Mouse (Mus musculus) neural tube, embryonic 15.5 days (tissue): ENCODE measurements at regions not wholly inside any gene's neighbourhood (a gene's known extent, or its start where the extent isn't known, plus 50 kb on each side); places are given as distances from the start of the nearest gene placed in this dataset.

Experiments
- ATAC-seq: fragments of 200-750 bp; cut with Nextera tagmentation; 2 replicates; pipeline ENCODE4 v1.8.0; 2017; ENCODE audit warnings: mild to moderate bottlenecking, moderate TSS enrichment, moderate library complexity; ENCODE audit not compliant: low FRiP score
- H3K27ac ChIP-seq: fragments of 300-500 bp; sonication (generic); replicated peaks from 2 replicates; pipeline ENCODE4 v1.5.1; 2015; ENCODE audit warnings: mild to moderate bottlenecking, inconsistent platforms
- H3K27me3 ChIP-seq: fragments of 300-500 bp; sonication (generic); replicated peaks from 2 replicates; pipeline ENCODE4 v1.6.1; 2015; ENCODE audit warnings: inconsistent platforms
- H3K36me3 ChIP-seq: fragments of 300-500 bp; sonication (generic); 2 replicates; pipeline ENCODE4 v1.6.1; 2015; ENCODE audit warnings: inconsistent platforms
- H3K4me1 ChIP-seq: fragments of 300-500 bp; sonication (generic); 2 replicates; pipeline ENCODE4 v1.6.1; 2015; ENCODE audit warnings: inconsistent platforms
- H3K4me2 ChIP-seq: fragments of 300-500 bp; sonication (generic); 2 replicates; pipeline ENCODE4 v1.6.1; 2015; ENCODE audit warnings: inconsistent platforms, mild to moderate bottlenecking, moderate library complexity
- H3K4me3 ChIP-seq: fragments of 300-500 bp; sonication (generic); replicated peaks from 2 replicates; pipeline ENCODE4 v1.5.1; 2015; ENCODE audit warnings: mild to moderate bottlenecking, inconsistent platforms
- H3K9ac ChIP-seq: fragments of 300-500 bp; sonication (generic); replicated peaks from 2 replicates; pipeline ENCODE4 v1.6.1; 2015; ENCODE audit warnings: mild to moderate bottlenecking, inconsistent platforms
- H3K9me3 ChIP-seq: fragments of 300-500 bp; sonication (generic); replicated peaks from 2 replicates; pipeline ENCODE4 v1.6.1; 2016; ENCODE audit warnings: inconsistent platforms
- WGBS: fragments of 180-500 bp; shearing (Covaris S2); methylation state at CpG from one replicate; pipeline ENCODE4 v1.1.7; 2015; ENCODE audit warnings: mixed read lengths; 5-methylcytosine and 5-hydroxymethylcytosine counted together

DNA sequence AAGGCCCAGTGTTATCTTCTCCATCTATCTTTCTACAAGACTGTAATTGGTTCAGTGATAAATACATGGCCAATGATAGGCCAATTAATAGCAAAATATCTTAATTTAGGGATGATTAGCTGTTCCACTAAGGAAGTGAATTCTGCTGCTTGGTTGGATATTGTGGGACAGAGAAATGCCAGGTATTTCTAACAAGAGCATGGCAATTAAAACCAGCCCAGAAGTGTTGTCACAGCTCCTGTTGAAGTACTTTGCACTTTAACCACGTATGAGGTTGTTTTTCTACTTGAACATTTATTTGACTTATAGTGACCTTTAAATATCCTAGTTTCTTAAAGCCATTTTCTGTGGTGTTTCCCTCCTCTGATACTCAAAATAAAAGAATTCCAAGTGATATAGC lies 65.7 kb upstream of the Acsl4 start:
- Histone ChIP-seq H3K27me3 (no peaks in the 10 kb centered on the region; the same call in 1 of the 2 replicates), H3K9me3 (no peaks in the 10 kb centered on the region), H3K36me3 (no peaks in the 10 kb centered on the region), H3K4me2 (no peak overlapping the region), H3K27ac (no peak overlapping the region), H3K4me3 (no peak overlapping the region), H3K9ac (no peak overlapping the region), H3K4me1 (no peaks in the 10 kb centered on the region)
- 73% methylated on average over 1 of the region's 1 CpGs for WGBS
- ATAC-seq: no peak

DNA sequence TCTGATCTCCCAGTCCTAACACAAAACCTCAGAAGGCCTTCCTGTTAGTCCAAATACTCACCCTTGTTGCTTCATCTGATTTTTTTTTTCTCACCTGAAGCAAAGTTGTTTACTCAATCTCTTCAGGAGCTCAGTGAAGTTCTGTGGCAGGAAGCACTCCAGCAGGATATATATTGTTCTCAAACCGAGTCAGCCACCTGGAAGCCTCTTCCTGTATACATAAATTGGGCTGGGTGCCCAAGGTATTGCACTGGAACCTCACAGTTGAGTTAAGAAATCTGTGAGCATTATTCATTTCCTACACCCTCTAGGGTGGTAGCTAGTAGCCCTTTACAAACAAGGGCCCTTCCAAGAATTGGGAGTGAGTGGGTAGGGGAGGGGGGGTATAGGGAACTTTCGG lies 73.8 kb upstream of the Acsl4 start:
- Histone ChIP-seq H3K27me3 (0 out of 2 replicates have a peak, but pooled peaks cover 8% of the 10 kb centered on the region), H3K4me2 (no peak overlapping the region), H3K36me3 (no peaks in the 10 kb centered on the region), H3K4me3 (no peak overlapping the region), H3K9ac (no peak overlapping the region), H3K27ac (no peak overlapping the region), H3K4me1 (no peaks in the 10 kb centered on the region), H3K9me3 (no peaks in the 10 kb centered on the region)
- WGBS: 70% methylated on average over 2 of the region's 2 CpGs
- no peak for ATAC-seq

DNA sequence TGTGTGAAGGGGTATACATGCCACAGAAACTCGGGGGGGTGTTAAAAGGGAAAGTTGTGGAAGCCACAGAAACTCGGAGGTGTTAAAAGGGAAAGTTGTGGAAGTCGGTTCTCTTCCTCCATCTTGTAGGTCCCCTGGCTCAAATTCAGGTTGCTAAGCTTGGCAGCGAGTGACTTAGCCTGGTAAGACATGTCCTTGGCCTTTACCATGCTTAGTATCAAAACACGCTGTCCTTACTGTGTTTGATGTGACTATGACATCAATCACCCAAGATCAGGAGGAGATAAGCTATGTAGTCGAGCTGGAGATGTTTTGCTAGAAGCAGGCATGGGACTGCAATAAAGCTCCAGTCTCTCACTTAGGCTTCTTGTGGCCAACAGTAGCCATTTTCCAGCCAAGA lies 74.4 kb upstream of the Acsl4 start:
- no peak overlapping the region for H3K27ac ChIP-seq
- H3K9me3 ChIP-seq: no peaks in the 10 kb centered on the region
- no peak overlapping the region for H3K4me2 ChIP-seq
- H3K4me1 ChIP-seq: no peaks in the 10 kb centered on the region
- H3K9ac ChIP-seq: no peak overlapping the region
- no peak for ATAC-seq
- WGBS: 77% methylated on average over 6 of the region's 6 CpGs
- no peak overlapping the region for H3K4me3 ChIP-seq
- H3K36me3 ChIP-seq: no peaks in the 10 kb centered on the region
- H3K27me3 ChIP-seq: 0 out of 2 replicates have a peak, but pooled peaks cover 12% of the 10 kb centered on the region

DNA sequence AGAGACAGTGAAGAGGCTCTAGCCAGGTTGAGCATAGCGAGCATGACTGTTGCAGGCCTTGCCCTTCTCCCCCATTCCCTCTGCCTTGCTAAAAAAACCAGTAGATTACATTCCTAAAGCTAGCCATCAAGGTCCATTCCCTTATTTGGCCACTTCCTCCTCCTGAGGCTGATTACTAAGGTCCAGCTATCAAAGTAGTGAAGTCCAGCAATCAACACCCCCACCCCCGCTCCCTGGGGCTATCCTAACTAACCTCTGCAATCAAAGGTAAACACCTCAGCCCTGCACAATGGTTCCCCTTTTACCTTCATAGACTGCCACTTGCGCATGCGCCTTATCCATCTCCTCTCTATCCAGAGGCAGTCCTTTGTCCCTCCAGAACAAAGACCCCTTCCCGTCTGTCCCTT lies 77.5 kb upstream of the Acsl4 start:
- Histone ChIP-seq H3K36me3 (no peaks in the 10 kb centered on the region), H3K27ac (no peak overlapping the region), H3K9me3 (no peaks in the 10 kb centered on the region), H3K9ac (no peak overlapping the region), H3K4me3 (no peak overlapping the region), H3K27me3 (0 out of 2 replicates have a peak, but pooled peaks cover 12% of the 10 kb centered on the region), H3K4me2 (no peak overlapping the region), H3K4me1 (no peaks in the 10 kb centered on the region)
- 27% methylated on average over 5 of the region's 5 CpGs for WGBS
- no peak for ATAC-seq

DNA sequence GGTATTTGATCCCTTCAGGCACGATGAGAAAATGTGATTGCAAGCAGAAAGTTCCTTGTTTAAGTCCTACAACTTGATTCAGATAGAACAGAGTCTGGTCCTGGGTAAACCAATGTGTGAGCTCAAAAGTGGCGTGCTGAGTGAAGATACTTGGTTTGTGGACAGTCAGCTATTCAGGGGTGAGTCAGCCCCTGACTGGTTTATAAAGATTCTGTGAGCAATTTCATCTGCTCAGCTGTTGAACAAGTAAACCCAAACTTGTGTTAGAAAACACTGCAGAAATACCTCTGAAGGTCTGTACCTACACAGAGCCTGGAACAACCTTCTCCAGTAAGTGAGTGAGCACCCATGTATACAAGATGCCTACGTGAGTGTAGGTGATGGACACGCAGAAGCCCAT lies 78.1 kb upstream of the Acsl4 start:
- no peak overlapping the region for H3K4me2 ChIP-seq
- H3K9ac ChIP-seq: no peak overlapping the region
- H3K4me1 ChIP-seq: no peaks in the 10 kb centered on the region
- no peaks in the 10 kb centered on the region for H3K36me3 ChIP-seq
- no peak for ATAC-seq
- 0 out of 2 replicates have a peak, but pooled peaks cover 12% of the 10 kb centered on the region for H3K27me3 ChIP-seq
- 40% methylated on average over 4 of the region's 4 CpGs for WGBS
- H3K9me3 ChIP-seq: no peaks in the 10 kb centered on the region
- no peak overlapping the region for H3K4me3 ChIP-seq
- no peak overlapping the region for H3K27ac ChIP-seq

DNA sequence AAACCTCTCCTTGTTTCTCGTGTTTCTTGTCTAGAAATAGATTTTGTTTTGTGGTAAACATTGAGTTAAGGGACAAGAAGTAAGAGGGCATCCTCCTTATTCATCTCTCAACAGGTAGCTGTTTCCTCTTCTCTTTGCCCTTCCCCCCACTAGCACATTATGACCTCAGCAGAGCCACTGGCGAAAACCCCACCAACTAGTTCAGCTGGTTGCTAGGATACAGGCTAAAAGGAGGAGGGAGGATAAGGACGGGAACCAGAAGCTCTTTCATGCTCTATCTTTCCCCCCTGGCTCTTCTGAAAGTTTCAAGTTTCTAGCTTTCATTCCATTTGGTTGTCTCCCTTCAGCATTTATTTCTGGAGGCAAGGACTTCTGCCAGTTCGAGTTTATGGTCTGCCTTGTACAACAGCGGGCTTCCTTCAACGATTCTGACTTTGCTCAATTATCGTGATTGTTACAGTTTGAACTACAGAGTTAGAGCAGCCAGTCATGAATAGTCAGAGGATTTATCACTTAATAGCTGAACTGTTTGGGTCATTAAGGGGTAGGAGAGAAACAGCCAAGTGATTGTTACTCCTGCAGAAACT lies 78.8 kb upstream of the Acsl4 start:
- no peak overlapping the region for H3K4me3 ChIP-seq
- H3K27me3 ChIP-seq: 0 out of 2 replicates have a peak, but pooled peaks cover 12% of the 10 kb centered on the region
- H3K4me1 ChIP-seq: no peaks in the 10 kb centered on the region
- H3K9me3 ChIP-seq: no peaks in the 10 kb centered on the region
- no peak overlapping the region for H3K9ac ChIP-seq
- H3K36me3 ChIP-seq: no peaks in the 10 kb centered on the region
- no peak overlapping the region for H3K4me2 ChIP-seq
- ATAC-seq: no peak
- WGBS: 26% methylated on average over 7 of the region's 7 CpGs
- no peak overlapping the region for H3K27ac ChIP-seq

DNA sequence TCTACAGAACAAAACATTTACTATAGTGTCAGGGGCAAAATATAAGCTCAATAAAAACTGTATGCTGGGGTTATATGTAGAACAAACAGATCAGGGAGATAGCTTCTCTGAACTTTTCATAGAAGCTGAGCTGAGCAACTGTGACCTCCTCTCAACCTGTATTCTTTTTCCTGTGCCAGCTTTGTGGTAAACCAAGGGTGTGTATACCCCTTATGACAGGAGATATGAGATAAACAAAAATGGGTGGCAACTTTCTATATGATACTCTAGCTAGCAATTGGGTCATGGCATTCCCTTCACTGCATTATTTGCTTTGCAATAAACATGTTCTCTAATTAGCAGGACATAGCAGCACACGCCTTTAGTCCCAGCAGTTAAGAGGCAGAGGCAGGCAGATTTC lies 79.7 kb upstream of the Acsl4 start:
- no peak overlapping the region for H3K9ac ChIP-seq
- no peak overlapping the region for H3K4me3 ChIP-seq
- WGBS: 76% methylated on average over 1 of the region's 1 CpGs
- H3K36me3 ChIP-seq: no peaks in the 10 kb centered on the region
- no peak overlapping the region for H3K4me2 ChIP-seq
- no peaks in the 10 kb centered on the region for H3K9me3 ChIP-seq
- no peak for ATAC-seq
- H3K27ac ChIP-seq: no peak overlapping the region
- 0 out of 2 replicates have a peak, but pooled peaks cover 12% of the 10 kb centered on the region for H3K27me3 ChIP-seq
- no peaks in the 10 kb centered on the region for H3K4me1 ChIP-seq

DNA sequence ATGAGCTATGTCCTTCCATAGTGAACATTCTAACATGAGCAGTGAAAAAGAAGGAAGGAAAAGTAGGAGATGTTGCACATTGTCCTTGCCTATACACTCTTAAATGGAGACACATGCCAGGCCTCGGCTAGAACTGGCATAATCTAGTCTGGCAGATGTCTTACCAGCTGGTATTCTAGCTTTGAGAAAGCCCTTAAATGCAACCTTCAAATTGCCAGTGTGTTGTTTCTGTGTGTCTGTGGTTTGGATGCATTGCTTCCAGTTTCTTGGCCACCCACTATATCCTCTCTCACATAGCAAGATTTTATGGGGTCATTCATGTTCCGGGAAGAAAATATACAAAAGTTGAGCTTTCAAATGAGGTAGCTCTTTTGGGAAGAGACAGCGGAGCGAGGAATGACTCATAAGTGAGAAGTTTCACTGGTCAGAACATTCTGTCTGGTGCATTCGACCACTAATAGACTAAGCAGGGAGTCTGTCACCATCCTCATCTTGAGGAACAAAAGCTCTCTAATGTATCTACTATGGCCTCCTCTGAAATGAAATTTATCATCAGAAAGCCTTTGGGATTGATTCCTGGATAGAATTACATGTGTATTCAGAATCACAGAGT lies 91.0 kb upstream of the Acsl4 start:
- no peak overlapping the region for H3K4me3 ChIP-seq
- no peak overlapping the region for H3K4me2 ChIP-seq
- no peaks in the 10 kb centered on the region for H3K9me3 ChIP-seq
- no peaks in the 10 kb centered on the region for H3K36me3 ChIP-seq
- H3K9ac ChIP-seq: no peak overlapping the region
- no peak overlapping the region for H3K27ac ChIP-seq
- ATAC-seq: no peak
- peaks cover 4% of the 10 kb centered on the region; the same call in 1 of the 2 replicates for H3K27me3 ChIP-seq
- H3K4me1 ChIP-seq: no peaks in the 10 kb centered on the region
- 83% methylated on average over 5 of the region's 5 CpGs for WGBS

DNA sequence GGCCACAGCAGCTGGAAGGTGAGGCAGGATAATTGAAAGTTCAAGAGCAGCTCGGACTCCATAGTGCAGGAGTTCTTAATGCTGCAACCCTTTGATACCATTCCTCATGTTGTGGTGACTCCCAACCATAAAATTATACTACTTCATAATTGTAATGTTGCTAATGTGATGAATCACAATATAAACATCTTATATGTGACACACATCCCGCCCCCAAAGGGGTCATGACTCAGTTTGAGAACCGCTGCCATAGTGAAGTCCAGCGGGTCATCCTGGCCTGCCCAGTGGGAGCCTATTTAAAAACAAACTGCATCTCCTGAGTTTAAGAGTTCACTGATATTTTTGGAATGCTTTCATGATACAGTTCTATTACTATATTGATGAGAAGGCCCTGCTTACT lies 97.7 kb upstream of the Acsl4 start:
- Histone ChIP-seq H3K9me3 (no peaks in the 10 kb centered on the region), H3K9ac (no peak overlapping the region), H3K4me2 (no peak overlapping the region), H3K27me3 (0 out of 2 replicates have a peak, but pooled peaks cover 4% of the 10 kb centered on the region), H3K4me1 (no peaks in the 10 kb centered on the region), H3K36me3 (no peaks in the 10 kb centered on the region), H3K27ac (no peak overlapping the region), H3K4me3 (no peak overlapping the region)
- ATAC-seq: no peak
- WGBS: 82% methylated on average over 4 of the region's 4 CpGs

DNA sequence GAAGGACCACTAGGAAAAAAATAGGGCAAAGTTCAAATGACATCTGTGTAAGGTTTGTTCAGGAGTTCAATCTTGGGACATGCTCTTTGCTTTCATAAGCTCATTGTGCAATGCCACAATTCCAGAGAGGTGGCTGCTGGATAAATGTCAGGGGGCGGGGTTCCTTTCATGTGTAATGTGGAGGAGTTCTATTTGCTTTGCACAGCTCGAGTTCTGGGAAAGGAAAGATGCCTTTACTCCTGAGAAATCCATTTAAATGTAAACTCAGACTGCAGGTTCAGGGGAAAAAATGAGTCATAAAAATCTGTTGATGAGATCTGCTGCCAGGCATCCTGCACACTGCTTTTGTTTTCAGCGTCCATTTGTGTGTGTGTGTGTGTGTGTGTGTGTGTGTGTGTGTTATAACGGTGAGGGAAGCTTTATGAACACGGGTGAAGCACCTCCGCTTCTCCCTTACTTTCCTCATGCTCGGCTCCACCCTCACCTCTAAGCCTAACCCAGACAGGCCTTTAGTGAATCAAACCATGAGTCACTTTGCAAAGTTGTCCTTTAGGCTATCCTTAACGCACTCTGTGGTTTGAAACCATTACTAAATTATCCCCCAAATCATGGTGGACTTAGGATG lies 99.9 kb upstream of the Acsl4 start:
- Histone ChIP-seq H3K4me1 (no peaks in the 10 kb centered on the region), H3K36me3 (no peaks in the 10 kb centered on the region), H3K27me3 (0 out of 2 replicates have a peak, but pooled peaks cover 4% of the 10 kb centered on the region), H3K9ac (no peak overlapping the region), H3K4me2 (no peak overlapping the region), H3K4me3 (no peak overlapping the region), H3K9me3 (no peaks in the 10 kb centered on the region), H3K27ac (no peak overlapping the region)
- 59% methylated on average over 8 of the region's 8 CpGs for WGBS
- no peak for ATAC-seq

DNA sequence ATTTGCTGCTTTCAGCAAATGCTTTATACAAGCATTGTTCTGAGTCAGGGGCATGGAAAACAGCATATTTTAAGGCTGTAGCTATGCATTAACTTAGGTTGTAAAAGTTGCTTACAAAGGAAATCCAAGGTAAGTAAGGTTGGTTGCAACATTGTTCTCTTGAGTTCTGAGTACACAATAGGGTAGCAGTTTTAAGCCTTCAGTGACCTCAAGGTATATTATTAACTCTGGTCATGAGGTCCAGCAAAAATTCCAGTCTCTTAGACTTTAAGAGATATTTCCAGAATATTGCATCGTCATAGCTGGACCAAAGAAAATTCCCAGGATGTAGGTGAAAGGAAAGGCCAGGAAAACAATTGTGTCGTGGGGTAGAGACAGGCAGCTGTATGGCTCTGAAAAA lies 110.8 kb upstream of the Acsl4 start:
- Histone ChIP-seq H3K36me3 (no peaks in the 10 kb centered on the region), H3K27ac (no peak overlapping the region), H3K9me3 (no peaks in the 10 kb centered on the region), H3K4me2 (no peak overlapping the region), H3K9ac (no peak overlapping the region), H3K4me1 (no peaks in the 10 kb centered on the region), H3K27me3 (peaks cover 10% of the 10 kb centered on the region; the same call in 1 of the 2 replicates), H3K4me3 (no peak overlapping the region)
- WGBS: 86% methylated on average over 2 of the region's 2 CpGs
- ATAC-seq: no peak

DNA sequence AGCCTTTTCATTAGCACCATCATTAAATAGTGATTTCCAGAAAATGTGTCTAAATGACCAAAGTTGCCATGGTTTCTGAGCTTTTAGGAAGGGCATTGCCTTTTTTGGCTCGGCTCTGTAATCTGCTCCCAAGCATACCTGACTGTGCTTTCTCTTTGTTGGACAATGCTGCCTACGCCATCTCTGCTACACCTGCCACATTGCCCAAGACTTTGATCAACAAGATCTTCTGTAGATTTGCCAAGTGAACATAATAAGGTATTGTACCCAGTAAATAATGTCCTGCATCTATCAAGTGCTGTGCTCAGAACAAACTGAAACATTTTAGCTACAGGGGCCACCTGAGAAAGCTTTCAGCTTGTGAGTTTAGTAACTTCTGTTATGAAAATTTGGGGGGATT lies 114.6 kb upstream of the Acsl4 start:
- Histone ChIP-seq H3K27me3 (peaks cover 5% of the 10 kb centered on the region; the same call in 1 of the 2 replicates), H3K36me3 (no peaks in the 10 kb centered on the region), H3K4me3 (no peak overlapping the region), H3K9me3 (no peaks in the 10 kb centered on the region), H3K9ac (no peak overlapping the region), H3K4me1 (no peaks in the 10 kb centered on the region), H3K4me2 (no peak overlapping the region), H3K27ac (no peak overlapping the region)
- WGBS: 77% methylated on average over 2 of the region's 2 CpGs
- ATAC-seq: no peak
